In genomic region chr6:24956586-24956973, GRCm38 (mm10) we compare ENCODE assay signal across 9 mouse cellular contexts. TPM values are rescaled to one million over a fixed set of nuclear protein-coding genes. Genes with fewer than 3 reads are reported as not detected.
A peak's percentile ranks its signal among the peaks of the same experiment; 100 is the strongest.
DNase-seq lines count a peak whose midpoint lies in the region; ATAC-seq and TF ChIP-seq lines count a peak whose summit lies in the region.
"Had no signal": no experiment of that assay in that cellular context is flagged by ENCODE, and none has a peak within 500 bp of the region (broad histone marks: within the 10 kb centered on the region; RNA-seq: fewer than 3 reads in every experiment).

No protein-coding gene starts in this region.

- DNase-seq in cerebellum, adult 2 months: no peak
- no peak for DNase-seq in cerebellum, adult 18-20 months
- no peak for DNase-seq in lung, postnatal 4 days
- DNase-seq in limb, embryonic 14.5 days (ENCODE audit: low spot score): no peak
- no peak for DNase-seq in gastrocnemius, postnatal 10 days
- DNase-seq in retina, embryonic 14.5 days (ENCODE audit: low spot score): no peak

- WGBS in cerebellum, adult 2 months: 0% methylated on average over 2 of the region's 5 CpGs
- WGBS in lung, embryonic 16.5 days: 0% methylated on average over 2 of the region's 5 CpGs
- WGBS in limb, embryonic 14.5 days: 20% methylated on average over 3 of the region's 5 CpGs
- WGBS in stomach, embryonic 15.5 days: 37% methylated on average over 5 of the region's 5 CpGs

- TF ChIP-seq POLR2A in cerebellum, adult 2 months (IDR thresholded peaks at IDR 0.05; ENCODE audit: borderline replicate concordance, insufficient read depth, low read length): no peak
- TF ChIP-seq POLR2A in limb, embryonic 14.5 days (IDR thresholded peaks at IDR 0.05; ENCODE audit: borderline replicate concordance, extremely low read depth, insufficient read depth, insufficient read length): no peak

- no peak for ATAC-seq in lung, embryonic 16.5 days (ENCODE audit: low read depth)
- no peak; the same call in 1 of the 2 replicates for ATAC-seq in limb, embryonic 14.5 days (ENCODE audit: low FRiP score, low read depth)
- ATAC-seq in stomach, embryonic 15.5 days (ENCODE audit: insufficient read depth, low FRiP score, low read depth): no peak

- H3K9ac ChIP-seq in lung, embryonic 16.5 days (ENCODE audit: low read length): no peak overlapping the region
- H3K9ac ChIP-seq in limb, embryonic 14.5 days (ENCODE audit: low read depth, low read length, severe bottlenecking): no peak overlapping the region
- H3K9ac ChIP-seq in stomach, embryonic 15.5 days: no peak overlapping the region

- no peaks in the 10 kb centered on the region for H3K27me3 ChIP-seq in cerebellum, adult 2 months (ENCODE audit: control insufficient read depth, insufficient read depth, low read length)
- H3K27me3 ChIP-seq in lung, embryonic 16.5 days (ENCODE audit: control insufficient read depth, insufficient read depth, low read depth, low read length): peaks cover 24% of the 10 kb centered on the region
- peaks cover 15% of the 10 kb centered on the region for H3K27me3 ChIP-seq in limb, embryonic 14.5 days (ENCODE audit: control insufficient read depth, insufficient read depth, low read length)
- H3K27me3 ChIP-seq in stomach, embryonic 15.5 days (replicated peaks): peaks cover 9% of the 10 kb centered on the region

- no peak for TF ChIP-seq CTCF in cerebellum, adult 2 months (IDR thresholded peaks at IDR 0.05; ENCODE audit: borderline replicate concordance, insufficient read depth, low read depth, low read length)

- no peaks in the 10 kb centered on the region for H3K36me3 ChIP-seq in lung, embryonic 16.5 days (ENCODE audit: control insufficient read depth, insufficient read depth, low read length)
- no peaks in the 10 kb centered on the region for H3K36me3 ChIP-seq in limb, embryonic 14.5 days (ENCODE audit: control insufficient read depth, insufficient read depth, low read length)
- H3K36me3 ChIP-seq in stomach, embryonic 15.5 days: no peaks in the 10 kb centered on the region

- peak overlapping the region; percentile 97 for H3K4me2 ChIP-seq in lung, embryonic 16.5 days (ENCODE audit: low read depth, low read length)
- H3K4me2 ChIP-seq in limb, embryonic 14.5 days (replicated peaks; ENCODE audit: low read depth, low read length, severe bottlenecking): peak overlapping the region; percentile 98
- peak overlapping the region; percentile 99 for H3K4me2 ChIP-seq in stomach, embryonic 15.5 days

- H3K4me3 ChIP-seq in cerebellum, adult 2 months (replicated peaks; ENCODE audit: insufficient read depth, low read depth, low read length): peak overlapping the region; percentile 70
- H3K4me3 ChIP-seq in lung, embryonic 16.5 days (ENCODE audit: low read length): peak overlapping the region; percentile 58; the same call in 1 of the 2 replicates
- H3K4me3 ChIP-seq in limb, embryonic 14.5 days (replicated peaks; ENCODE audit: low read length): peak overlapping the region; percentile 56
- no peak overlapping the region for H3K4me3 ChIP-seq in stomach, embryonic 15.5 days (replicated peaks)

- no peaks in the 10 kb centered on the region for H3K9me3 ChIP-seq in lung, embryonic 16.5 days (ENCODE audit: control insufficient read depth, low read length)
- no peaks in the 10 kb centered on the region for H3K9me3 ChIP-seq in limb, embryonic 14.5 days (ENCODE audit: control insufficient read depth, low read length)
- H3K9me3 ChIP-seq in stomach, embryonic 15.5 days: no peaks in the 10 kb centered on the region

- H3K4me1 ChIP-seq in cerebellum, adult 2 months (ENCODE audit: control insufficient read depth, insufficient read depth, low read length): peaks cover 4% of the 10 kb centered on the region
- peaks cover 11% of the 10 kb centered on the region for H3K4me1 ChIP-seq in lung, embryonic 16.5 days (replicated peaks; ENCODE audit: control insufficient read depth, insufficient read depth, low read length)
- no peaks in the 10 kb centered on the region; the same call in 1 of the 2 replicates for H3K4me1 ChIP-seq in limb, embryonic 14.5 days (ENCODE audit: control insufficient read depth, insufficient read depth, low read length)
- H3K4me1 ChIP-seq in stomach, embryonic 15.5 days: peaks cover 14% of the 10 kb centered on the region

- H3K27ac ChIP-seq in cerebellum, adult 2 months (ENCODE audit: insufficient read depth, low read length): no peak overlapping the region
- H3K27ac ChIP-seq in lung, embryonic 16.5 days (ENCODE audit: low read length): no peak overlapping the region
- no peak overlapping the region for H3K27ac ChIP-seq in limb, embryonic 14.5 days (replicated peaks; ENCODE audit: low read depth, low read length)
- H3K27ac ChIP-seq in stomach, embryonic 15.5 days: no peak overlapping the region

RNA-seq across cellular contexts. Expression of gene Tmem229a, which starts 0.5 kb away (rescaled TPM):
- 32.6 and 43.8 TPM in 2 replicates for polyA plus RNA-seq in cerebellum, adult 2 months (2012; rRNA removed)
- 0.06 TPM in 2 replicates for polyA plus RNA-seq in lung, embryonic 16.5 days (2015; fragmentation: Nextera tagmentation; extraction: Ambion mirVana)
- polyA plus RNA-seq in limb, embryonic 14.5 days (2012; rRNA removed): 0.62 and 0.82 TPM in 2 replicates
- 0.75 and 0.87 TPM in 2 replicates for polyA plus RNA-seq in limb, embryonic 14.5 days (2014; fragmentation: Nextera tagmentation; extraction: Ambion mirVana)
- polyA plus RNA-seq in stomach, embryonic 15.5 days (2015; fragmentation: Nextera tagmentation; extraction: Ambion mirVana): 1.9 TPM in 2 replicates
- total RNA-seq in gastrocnemius, postnatal 10 days (2021): under 1 TPM; 0.59 TPM
- total RNA-seq: common myeloid progenitor, adult 5-6 weeks had no signal

Comparison
In these comparisons a context has a peak if more than half of its experiments do, and no peak if none do; other contexts are left out.
1. RNA of gene Tmem229a, which starts 0.5 kb away (polyA plus RNA-seq): 32.6 to 43.8 TPM in cerebellum, adult 2 months; 1.9 TPM in stomach, embryonic 15.5 days, 0.62 to 0.87 TPM in limb, embryonic 14.5 days and 0.06 TPM in lung, embryonic 16.5 days; every median in the first group is over 10 times any median in the second.
2. Peak in every context shown above with its lines, with median percentiles within 50 percentile points of each other: H3K4me2 ChIP-seq.